Mouse (Mus musculus) ES-E14 (cell line): ENCODE measurements at regions not wholly inside any gene's neighbourhood (a gene's known extent, or its start where the extent isn't known, plus 50 kb on each side); places are given as distances from the start of the nearest gene placed in this dataset.

ENCODE experiments used
- CHD2 ChIP-seq: IDR thresholded peaks from 2 replicates; pipeline ENCODE4 v1.6.1; 2014; ENCODE audit warnings: mild to moderate bottlenecking, low read depth, low read length, inconsistent platforms
- HCFC1 ChIP-seq: IDR thresholded peaks from 2 replicates; pipeline ENCODE4 v1.6.1; 2012; ENCODE audit warnings: low read length, inconsistent platforms, borderline replicate concordance; ENCODE audit not compliant: insufficient read depth
- ZC3H11A ChIP-seq: IDR thresholded peaks from 2 replicates; pipeline ENCODE4 v1.6.1; 2012; ENCODE audit warnings: low read depth, mild to moderate bottlenecking, inconsistent platforms, low read length, borderline replicate concordance
- ZNF384 ChIP-seq: IDR thresholded peaks from 2 replicates; pipeline ENCODE4 v1.6.1; 2012; ENCODE audit warnings: low read depth, low read length, inconsistent platforms

- TF ChIP-seq ZNF384: no peak
- no peak for TF ChIP-seq ZC3H11A
- TF ChIP-seq CHD2: no peak
- no peak for TF ChIP-seq HCFC1
Observed at GRCm38 (mm10) chr2:171242356-171242755, 510.7 kb downstream of the Dok5 start.
